Mouse (Mus musculus) embryonic stem cell, embryonic (primary cell): ENCODE results near the gene Ccdc81.

ENCODE experiments used
- CTCF ChIA-PET, 4 experiments: fragments of 300-600 bp in 2 of 4; fragments of 350-600 bp in 2 of 4; sonication (Branson Sonifier 250); formaldehyde crosslinking; loops; one replicate each; lab custom pipeline; 2022; ENCODE audit warnings: inconsistent platforms in 2 of 4; lab: Charles Lee
- POLR2A ChIA-PET, 4 experiments: fragments of 300-600 bp in 2 of 4; fragments of 350-600 bp in 2 of 4; sonication (Branson Sonifier 250); formaldehyde crosslinking; loops; one replicate each; lab custom pipeline; 2022; ENCODE audit warnings: antibody characterized with exemption in 4 of 4, inconsistent platforms in 1 of 4; lab: Charles Lee

Gene Ccdc81

GRCm38 (mm10) chr7:89841670-89842403, 61.6 kb downstream of the Ccdc81 start:
- CTCF ChIA-PET: interaction anchor here (0.5 to 2.3 kb wide), 33 partner anchors 8 to 515 kb away, joined by 3 to 31 read pairs (median 3); partner anchors contain the start of gene Hikeshi (in 1 of the 4)
- POLR2A ChIA-PET: interaction anchor here in 1 of 4 experiments (0.7 kb wide), 1 partner anchor 44 kb away, joined by 3 read pairs; no protein-coding TSS in a partner anchor

GRCm38 (mm10) chr7:89839721-89840120, 63.7 kb downstream of the Ccdc81 start:
- ChIA-PET POLR2A (interaction anchor here in 1 of 4 experiments (0.6 kb wide), 1 partner anchor 306 kb away, joined by 3 read pairs; no protein-coding TSS in a partner anchor), CTCF (interaction anchor here in 3 of 4 experiments (0.7 to 1.5 kb wide), 5 partner anchors 11 to 362 kb away, joined by 3 to 12 read pairs (median 4); no protein-coding TSS in a partner anchor)

- ChIA-PET POLR2A (no interaction called here), CTCF (interaction anchor here in 1 of 4 experiments (0.6 to 1.5 kb wide), 3 partner anchors 9 to 360 kb away, joined by 3 to 5 read pairs (median 4); no protein-coding TSS in a partner anchor)
These were observed 65.6 kb downstream of the Ccdc81 start for GRCm38 (mm10) chr7:89837841-89838240.

- POLR2A ChIA-PET: interaction anchor here in 1 of 4 experiments (0.6 to 1.0 kb wide), 4 partner anchors 62 to 394 kb away, joined by 3 to 5 read pairs (median 4); no protein-coding TSS in a partner anchor
- CTCF ChIA-PET: interaction anchor here in 1 of 4 experiments (1.5 kb wide), 1 partner anchor 359 kb away, joined by 5 read pairs; no protein-coding TSS in a partner anchor
These were observed 66.8 kb downstream of the Ccdc81 start for GRCm38 (mm10) chr7:89836676-89837075.

GRCm38 (mm10) chr7:89835566-89835965, 67.9 kb downstream of the Ccdc81 start:
- ChIA-PET POLR2A (no interaction called here), CTCF (interaction anchor here in 1 of 4 experiments (0.6 kb wide), 1 partner anchor 38 kb away, joined by 3 read pairs; no protein-coding TSS in a partner anchor)

- ChIA-PET POLR2A (no interaction called here), CTCF (interaction anchor here in 2 of 4 experiments (1.5 to 2.6 kb wide), 2 partner anchors 8 to 15 kb away, joined by 4 to 6 read pairs; no protein-coding TSS in a partner anchor)
These were observed 69.9 kb downstream of the Ccdc81 start for GRCm38 (mm10) chr7:89833521-89833920.

- CTCF ChIA-PET: interaction anchor here in 3 of 4 experiments (1.2 to 1.9 kb wide), 4 partner anchors 8 to 351 kb away, joined by 3 to 6 read pairs (median 4); no protein-coding TSS in a partner anchor
- POLR2A ChIA-PET: no interaction called here
These were observed 74.2 kb downstream of the Ccdc81 start for GRCm38 (mm10) chr7:89829201-89829600.

- ChIA-PET CTCF (interaction anchor here in 3 of 4 experiments (0.8 to 1.9 kb wide), 5 partner anchors 9 to 351 kb away, joined by 3 to 6 read pairs (median 3); partner anchors contain the start of gene Prss23 (in 1 of the 3)), POLR2A (no interaction called here)
These were observed 74.9 kb downstream of the Ccdc81 start for GRCm38 (mm10) chr7:89828436-89829065.
